Mouse (Mus musculus): ENCODE data around the gene Csrp2.

DNA sequence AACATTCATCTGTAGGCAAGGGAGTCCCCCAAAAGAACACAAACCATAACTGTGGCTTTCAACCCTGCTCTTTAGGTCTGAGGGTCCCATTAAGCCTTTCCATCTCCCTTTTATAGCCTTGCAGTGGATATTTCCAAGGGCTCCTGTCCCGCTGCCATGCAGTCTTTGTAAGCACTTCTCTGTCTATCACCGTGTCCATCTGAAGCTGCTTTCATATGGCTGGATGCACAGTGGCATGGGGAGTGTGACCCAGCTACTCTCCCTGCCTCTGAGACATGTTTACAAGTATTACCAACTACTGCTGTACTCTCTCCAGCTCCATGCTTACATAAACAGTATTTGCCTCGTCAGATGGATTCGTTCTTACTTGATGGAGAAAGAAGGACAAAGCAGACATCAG, 28.0 kb downstream of the Csrp2 start:
- TF ChIP-seq CTCF (IDR thresholded peaks at IDR 0.05; ENCODE audit: control insufficient read depth, insufficient read depth, low read length), result no peak
- TF ChIP-seq POLR2A (IDR thresholded peaks at IDR 0.05; ENCODE audit: borderline replicate concordance, control insufficient read depth, low read depth, low read length), result no peak
